Mouse (Mus musculus) spleen, adult 2 months (tissue): ENCODE measurements around the gene Tmem182. TPM values are rescaled to one million over a fixed set of nuclear protein-coding genes. Genes with fewer than 3 reads are reported as not detected.

ENCODE experiments used
- DNase-seq, 2 experiments: peaks; one replicate each; pipeline versions ENCODE4 v3.0.0 to v3.0.0-alpha.2; 2012 to 2021; ENCODE audit warnings: low spot score in 2 of 2, low read depth in 1 of 2
- H3K27ac ChIP-seq: fragments of 200-500 bp; 2 replicates; pipeline ENCODE4 v1.5.1; 2012; ENCODE audit warnings: low read length, inconsistent platforms; ENCODE audit not compliant: insufficient read depth
- H3K27me3 ChIP-seq: fragments of 200-500 bp; 2 replicates; pipeline ENCODE4 v1.6.1; 2012; ENCODE audit warnings: mild to moderate bottlenecking, moderate library complexity, low read length, inconsistent platforms; ENCODE audit not compliant: control insufficient read depth, insufficient read depth
- H3K36me3 ChIP-seq: fragments of 200-500 bp; 2 replicates; pipeline ENCODE4 v1.6.1; 2012; ENCODE audit warnings: mild to moderate bottlenecking, low read length, inconsistent platforms; ENCODE audit not compliant: control insufficient read depth, insufficient read depth
- H3K4me1 ChIP-seq: fragments of 200-500 bp; 2 replicates; pipeline ENCODE4 v1.6.1; 2011; ENCODE audit warnings: inconsistent platforms; ENCODE audit not compliant: control insufficient read depth, insufficient read depth, insufficient read length
- H3K4me3 ChIP-seq: fragments of 200-500 bp; 2 replicates; pipeline ENCODE4 v1.5.1; 2011; ENCODE audit warnings: mild to moderate bottlenecking, inconsistent platforms; ENCODE audit not compliant: insufficient read depth, insufficient read length; ENCODE audit errors: extremely low read depth
- CTCF ChIP-seq: fragments of 200-500 bp; IDR thresholded peaks from 2 replicates; pipeline ENCODE4 v1.5.1; 2011; ENCODE audit warnings: mild to moderate bottlenecking, inconsistent platforms; ENCODE audit not compliant: insufficient read depth, insufficient read length, insufficient replicate concordance; ENCODE audit errors: extremely low read depth
- POLR2A ChIP-seq: fragments of 200-500 bp; IDR thresholded peaks from 2 replicates; pipeline ENCODE4 v1.6.1; 2011; ENCODE audit warnings: low read depth, low read length, inconsistent platforms
- WGBS: fragments of 180-500 bp; shearing (Covaris S2); methylation state at CpG from one replicate; pipeline ENCODE4 v1.1.7; 2018; 5-methylcytosine and 5-hydroxymethylcytosine counted together
- polyA plus RNA-seq: library from polyadenylated mRNA; depleted of rRNA; stranded (reverse); fragments of >200 nt; gene quantifications from 2 replicates; pipeline ENCODE4 v1.2.3, GENCODE M21; 2012

Tmem182 gene
- polyA plus RNA-seq, 1 experiment: 0.07 TPM

GRCm38 (mm10) chr1:40865043-40865442, 59.6 kb downstream of the Tmem182 start:
- DNase-seq: no peak
- no peaks in the 10 kb centered on the region for H3K27me3 ChIP-seq

GRCm38 (mm10) chr1:40867106-40867505, 61.7 kb downstream of the Tmem182 start:
- Histone ChIP-seq H3K27me3 (no peaks in the 10 kb centered on the region), H3K4me1 (no peaks in the 10 kb centered on the region), H3K27ac (no peak overlapping the region), H3K4me3 (no peak overlapping the region), H3K36me3 (no peaks in the 10 kb centered on the region)
- no peak for DNase-seq
- TF ChIP-seq CTCF (no peak), POLR2A (no peak)
- 86% methylated on average over 3 of the region's 3 CpGs for WGBS

More at GRCm38 (mm10) chr1:40865043-40865442, 59.6 kb downstream of the Tmem182 start:
- H3K4me1 ChIP-seq: no peaks in the 10 kb centered on the region
- 74% methylated on average over 6 of the region's 6 CpGs for WGBS
- H3K4me3 ChIP-seq: no peak overlapping the region
- H3K27ac ChIP-seq: no peak overlapping the region
- no peaks in the 10 kb centered on the region for H3K36me3 ChIP-seq
- no peak for TF ChIP-seq CTCF
- no peak for TF ChIP-seq POLR2A

DNA sequence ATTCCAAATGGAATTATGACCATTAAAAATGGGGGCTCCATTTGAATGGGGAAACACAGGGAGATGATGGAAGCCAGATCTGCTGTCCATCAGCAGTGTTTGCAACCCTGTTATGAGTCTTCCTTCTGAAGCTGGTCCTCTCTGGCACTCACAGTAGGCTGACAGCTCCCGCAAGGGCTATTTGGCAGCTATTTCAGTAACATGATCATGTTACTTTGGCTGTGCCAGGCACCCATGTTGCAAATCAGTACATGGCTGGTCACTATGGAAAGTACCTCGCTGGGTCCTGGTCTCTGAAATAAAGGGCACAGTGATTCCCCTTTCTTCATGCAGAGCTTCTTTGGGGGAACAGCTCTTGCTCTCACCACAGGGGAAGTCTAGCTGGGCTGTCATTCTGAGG, 62.2 kb downstream of the Tmem182 start:
- H3K27ac ChIP-seq: no peak overlapping the region
- H3K4me3 ChIP-seq: no peak overlapping the region
- no peaks in the 10 kb centered on the region for H3K36me3 ChIP-seq
- WGBS: 79% methylated on average over 2 of the region's 2 CpGs
- TF ChIP-seq CTCF: no peak
- no peak for TF ChIP-seq POLR2A
- DNase-seq: no peak
- no peaks in the 10 kb centered on the region for H3K27me3 ChIP-seq
- H3K4me1 ChIP-seq: no peaks in the 10 kb centered on the region

- DNase-seq: no peak
- H3K4me1 ChIP-seq: no peaks in the 10 kb centered on the region
- no peaks in the 10 kb centered on the region for H3K27me3 ChIP-seq
- H3K36me3 ChIP-seq: no peaks in the 10 kb centered on the region
- H3K27ac ChIP-seq: no peak overlapping the region
- TF ChIP-seq CTCF: no peak
- TF ChIP-seq POLR2A: no peak
- 80% methylated on average over 10 of the region's 10 CpGs for WGBS
- H3K4me3 ChIP-seq: no peak overlapping the region
Measured at GRCm38 (mm10) chr1:40873760-40874455, 68.5 kb downstream of the Tmem182 start.

DNA sequence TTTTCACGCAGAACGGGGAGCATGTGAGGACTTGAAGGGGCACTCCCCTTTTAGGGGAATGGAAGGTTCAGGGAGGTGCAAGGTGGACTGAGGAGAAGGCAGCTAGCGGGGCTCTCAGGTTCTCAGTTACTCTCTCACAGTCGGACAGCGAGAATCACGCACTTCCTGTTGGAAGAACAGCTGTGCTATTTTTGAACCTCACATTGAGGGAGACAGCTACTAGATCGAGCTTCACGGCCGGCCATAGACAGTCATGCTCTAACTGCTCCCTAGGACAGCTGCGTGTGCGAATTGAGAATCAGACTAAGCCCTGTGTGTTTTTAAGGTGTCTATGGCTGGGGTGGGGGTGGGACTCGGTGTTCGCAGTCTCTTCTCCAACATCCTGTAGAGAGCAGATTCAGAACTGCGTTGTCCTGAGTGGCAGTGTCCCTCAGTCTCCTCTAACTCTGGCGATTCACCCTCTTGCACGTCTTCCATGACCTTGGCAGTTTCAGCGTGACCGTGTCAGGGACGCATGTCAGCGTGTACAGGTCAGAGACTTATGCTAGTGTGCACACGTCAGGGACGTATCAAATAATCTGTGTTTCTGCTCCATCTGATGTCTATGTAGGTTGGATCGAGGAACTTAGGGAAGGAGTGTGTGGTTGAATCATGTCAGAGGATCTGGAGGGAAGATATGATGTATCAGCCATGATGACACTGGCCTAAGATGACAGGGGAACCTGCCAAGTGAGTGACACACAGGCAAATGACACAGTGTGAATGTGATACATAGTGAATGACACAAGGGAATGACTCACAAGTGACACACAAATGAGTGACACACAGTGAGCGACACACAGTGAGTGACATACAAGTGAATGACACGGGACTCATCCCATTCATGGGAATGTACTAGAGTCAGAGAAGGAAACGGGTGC, 69.3 kb downstream of the Tmem182 start:
- Histone ChIP-seq H3K4me1 (no peaks in the 10 kb centered on the region), H3K27ac (no peak overlapping the region), H3K36me3 (no peaks in the 10 kb centered on the region), H3K4me3 (no peak overlapping the region), H3K27me3 (no peaks in the 10 kb centered on the region)
- WGBS: 64% methylated on average over 26 of the region's 26 CpGs
- TF ChIP-seq POLR2A: no peak
- no peak for TF ChIP-seq CTCF
- DNase-seq: no peak

DNA sequence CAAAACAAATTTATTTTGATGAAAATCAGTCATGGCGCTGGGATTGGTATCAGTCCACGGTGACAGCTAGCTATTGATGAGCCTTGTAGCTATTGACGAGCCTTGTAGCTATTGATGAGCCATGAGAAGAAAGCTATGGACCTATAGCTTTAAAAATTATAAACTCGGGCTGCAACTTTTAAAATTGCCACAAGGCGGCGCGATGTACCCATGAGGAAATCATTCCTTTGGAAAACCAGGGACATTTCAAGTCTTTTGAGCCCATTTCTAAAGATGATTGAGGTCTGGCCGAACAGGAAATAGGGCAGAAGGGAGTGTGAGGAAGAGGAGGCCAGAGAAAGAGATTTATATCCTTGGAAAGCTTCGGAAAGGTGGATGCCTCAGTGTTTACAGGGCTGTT, 73.7 kb downstream of the Tmem182 start:
- Histone ChIP-seq H3K4me1 (no peaks in the 10 kb centered on the region), H3K27me3 (no peaks in the 10 kb centered on the region), H3K4me3 (no peak overlapping the region), H3K36me3 (no peaks in the 10 kb centered on the region), H3K27ac (no peak overlapping the region)
- DNase-seq: no peak
- TF ChIP-seq CTCF (no peak), POLR2A (no peak)
- WGBS: 31% methylated on average over 9 of the region's 9 CpGs

GRCm38 (mm10) chr1:40879526-40879925, 74.1 kb downstream of the Tmem182 start:
- no peak overlapping the region for H3K27ac ChIP-seq
- no peak for DNase-seq
- TF ChIP-seq POLR2A: no peak
- no peak for TF ChIP-seq CTCF
- no peaks in the 10 kb centered on the region for H3K4me1 ChIP-seq
- no peaks in the 10 kb centered on the region for H3K27me3 ChIP-seq
- H3K36me3 ChIP-seq: no peaks in the 10 kb centered on the region
- no peak overlapping the region for H3K4me3 ChIP-seq
- 85% methylated on average over 6 of the region's 6 CpGs for WGBS
